Mouse (Mus musculus) forebrain, embryonic 11.5 days (tissue): ENCODE data around the gene Smad6. TPM values are rescaled to one million over a fixed set of nuclear protein-coding genes. Genes with fewer than 3 reads are reported as not detected.

ENCODE experiments used
- ATAC-seq: fragments of 200-750 bp; cut with Nextera tagmentation; replicated peaks from 2 replicates; pipeline ENCODE4 v1.8.0; 2017; ENCODE audit warnings: moderate TSS enrichment; ENCODE audit not compliant: low FRiP score
- DNase-seq: peaks from one replicate; pipeline ENCODE4 v3.0.0-alpha.2; 2017; ENCODE audit warnings: low spot score
- H3K27ac ChIP-seq: fragments of 300-500 bp; sonication (generic); 2 replicates; pipeline ENCODE4 v1.5.1; 2014; ENCODE audit warnings: low read depth, low read length
- H3K27me3 ChIP-seq: fragments of 300-500 bp; sonication (generic); 2 replicates; pipeline ENCODE4 v1.6.1; 2014; ENCODE audit warnings: mild to moderate bottlenecking, low read length, mixed read lengths; ENCODE audit not compliant: control insufficient read depth, insufficient read depth
- H3K36me3 ChIP-seq: fragments of 300-500 bp; sonication (generic); 2 replicates; pipeline ENCODE4 v1.6.1; 2014; ENCODE audit warnings: mild to moderate bottlenecking, low read length, moderate library complexity, mixed read lengths; ENCODE audit not compliant: control insufficient read depth, insufficient read depth
- H3K4me1 ChIP-seq: fragments of 300-500 bp; sonication (generic); replicated peaks from 2 replicates; pipeline ENCODE4 v1.6.1; 2014; ENCODE audit warnings: low read length, mixed read lengths; ENCODE audit not compliant: control insufficient read depth, insufficient read depth
- H3K4me2 ChIP-seq: fragments of 300-500 bp; sonication (generic); 2 replicates; pipeline ENCODE4 v1.6.1; 2014; ENCODE audit warnings: low read depth, mild to moderate bottlenecking, low read length, moderate library complexity, mixed read lengths; ENCODE audit not compliant: severe bottlenecking
- H3K4me3 ChIP-seq: fragments of 300-500 bp; sonication (generic); 2 replicates; pipeline ENCODE4 v1.5.1; 2014; ENCODE audit warnings: low read depth, low read length
- H3K9ac ChIP-seq: fragments of 300-500 bp; sonication (generic); 2 replicates; pipeline ENCODE4 v1.6.1; 2014; ENCODE audit warnings: low read length
- H3K9me3 ChIP-seq: fragments of 300-500 bp; sonication (generic); 2 replicates; pipeline ENCODE4 v1.6.1; 2016; ENCODE audit warnings: low read length, mixed read lengths; ENCODE audit not compliant: control insufficient read depth
- WGBS: fragments of 180-500 bp; shearing (Covaris S2); extraction: QIAGEN DNeasy Blood & Tissue Kit; methylation state at CpG from one replicate; pipeline ENCODE4 v1.1.7; 2014; 5-methylcytosine and 5-hydroxymethylcytosine counted together
- polyA plus RNA-seq: library from polyadenylated mRNA; unstranded; fragments of >200 nt; fragmentation: Nextera tagmentation; extraction: Ambion mirVana; gene quantifications from 2 replicates; pipeline ENCODE4 v1.2.1, GENCODE M21; 2014

Smad6 gene
- polyA plus RNA-seq, 1 experiment from 2014 or later, result 6.5 TPM

DNA sequence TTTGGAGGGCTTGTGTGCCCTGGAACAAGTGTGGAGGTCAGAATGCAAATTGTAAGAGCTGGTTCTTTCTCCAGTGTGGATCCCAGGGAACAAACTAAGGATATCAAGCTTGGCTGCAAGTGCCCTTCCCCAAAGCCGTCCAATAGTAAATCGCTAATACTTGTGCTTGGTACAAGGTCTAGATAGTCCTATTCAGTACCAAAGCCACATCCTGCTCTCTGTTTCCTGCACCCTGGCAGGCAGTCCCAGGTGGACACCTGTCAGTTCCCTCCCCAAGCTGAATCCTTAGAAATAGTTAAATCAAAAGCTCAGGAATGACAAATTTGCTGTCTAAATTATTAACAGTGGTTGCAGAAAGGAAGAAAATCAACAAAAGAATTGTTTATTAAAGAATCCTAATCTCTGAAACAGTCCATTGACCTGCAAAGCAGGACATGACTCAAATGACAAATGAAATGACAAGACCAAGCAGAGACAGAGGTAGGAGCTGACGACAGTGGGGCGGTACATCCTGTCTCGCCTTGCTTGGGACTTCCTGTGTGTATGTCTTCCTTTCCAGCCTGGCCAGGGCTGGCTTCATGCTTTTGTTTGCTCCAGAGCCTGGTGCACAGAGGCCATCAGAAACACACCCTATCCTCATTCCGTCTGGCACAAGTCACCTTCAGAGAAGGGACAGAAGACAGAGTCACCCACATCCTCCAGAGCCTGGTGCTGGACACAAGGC is 8.2 kb upstream of the Smad6 start:
- 76% methylated on average over 6 of the region's 6 CpGs for WGBS

DNA sequence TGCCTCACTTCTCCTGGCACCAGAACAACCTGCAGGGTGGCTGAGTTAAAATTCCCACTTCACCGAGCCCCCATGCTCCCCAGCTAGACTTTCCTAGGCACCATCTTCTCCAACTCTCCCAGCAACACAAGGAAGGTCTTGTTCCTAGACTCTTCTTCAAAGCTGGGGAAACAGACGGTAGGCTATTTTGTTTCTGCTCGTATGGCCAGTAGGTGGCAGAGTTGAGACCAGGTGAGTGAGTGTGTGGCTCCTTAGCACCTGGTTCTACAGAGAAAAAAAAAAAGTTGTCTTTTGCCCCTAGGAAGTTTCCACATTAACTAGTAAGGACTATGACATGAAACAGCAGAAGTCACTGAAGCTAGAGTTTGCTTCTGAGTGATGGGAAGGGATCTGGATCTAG is 3.7 kb upstream of the Smad6 start:
- Histone ChIP-seq H3K9ac (no peak overlapping the region), H3K36me3 (no peaks in the 10 kb centered on the region), H3K4me1 (peaks cover 15% of the 10 kb centered on the region; the same call in 1 of the 2 replicates), H3K27me3 (no peaks in the 10 kb centered on the region; the same call in 1 of the 2 replicates), H3K4me3 (no peak overlapping the region), H3K4me2 (no peak overlapping the region), H3K9me3 (no peaks in the 10 kb centered on the region), H3K27ac (no peak overlapping the region)
- ATAC-seq, result no peak
- DNase-seq, result no peak
- WGBS, result 2% methylated on average over 3 of the region's 3 CpGs

More for the DNA sequence above, 8.2 kb upstream of the Smad6 start:
- no peak for ATAC-seq
- DNase-seq, result no peak
- Histone ChIP-seq H3K4me1 (0 out of 2 replicates have a peak, but pooled peaks cover 1% of the 10 kb centered on the region), H3K9me3 (no peaks in the 10 kb centered on the region), H3K4me3 (no peak overlapping the region), H3K27ac (no peak overlapping the region), H3K27me3 (no peaks in the 10 kb centered on the region), H3K9ac (no peak overlapping the region), H3K4me2 (no peak overlapping the region), H3K36me3 (no peaks in the 10 kb centered on the region)

DNA sequence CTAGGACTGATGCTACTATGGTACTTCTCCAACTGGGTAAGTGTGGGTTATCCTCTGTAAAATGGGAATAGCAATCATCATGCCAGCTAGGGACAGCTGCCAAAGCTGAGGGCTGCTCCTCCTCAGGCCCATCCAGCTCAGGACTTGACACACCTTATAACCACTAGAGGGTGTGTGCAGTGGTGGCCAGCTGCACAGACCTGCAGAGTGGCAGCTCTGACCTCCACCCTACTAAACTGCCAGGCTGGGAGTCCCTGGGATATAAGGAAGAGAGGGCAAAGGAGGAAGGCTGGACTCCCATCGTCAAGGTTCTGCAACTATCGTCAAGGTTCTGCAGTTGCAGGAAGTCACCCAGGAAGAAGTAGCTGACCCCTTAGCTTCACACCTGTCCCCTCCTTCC is 3.1 kb upstream of the Smad6 start:
- ATAC-seq (no peak), DNase-seq (no peak)
- H3K27me3 ChIP-seq, result no peaks in the 10 kb centered on the region; the same call in 1 of the 2 replicates
- WGBS, result 37% methylated on average over 2 of the region's 2 CpGs
- peaks cover 15% of the 10 kb centered on the region; the same call in 1 of the 2 replicates for H3K4me1 ChIP-seq
- no peaks in the 10 kb centered on the region for H3K36me3 ChIP-seq
- no peak overlapping the region for H3K4me3 ChIP-seq
- H3K4me2 ChIP-seq, result no peak overlapping the region
- no peak overlapping the region for H3K27ac ChIP-seq
- H3K9ac ChIP-seq, result no peak overlapping the region
- no peaks in the 10 kb centered on the region for H3K9me3 ChIP-seq

DNA sequence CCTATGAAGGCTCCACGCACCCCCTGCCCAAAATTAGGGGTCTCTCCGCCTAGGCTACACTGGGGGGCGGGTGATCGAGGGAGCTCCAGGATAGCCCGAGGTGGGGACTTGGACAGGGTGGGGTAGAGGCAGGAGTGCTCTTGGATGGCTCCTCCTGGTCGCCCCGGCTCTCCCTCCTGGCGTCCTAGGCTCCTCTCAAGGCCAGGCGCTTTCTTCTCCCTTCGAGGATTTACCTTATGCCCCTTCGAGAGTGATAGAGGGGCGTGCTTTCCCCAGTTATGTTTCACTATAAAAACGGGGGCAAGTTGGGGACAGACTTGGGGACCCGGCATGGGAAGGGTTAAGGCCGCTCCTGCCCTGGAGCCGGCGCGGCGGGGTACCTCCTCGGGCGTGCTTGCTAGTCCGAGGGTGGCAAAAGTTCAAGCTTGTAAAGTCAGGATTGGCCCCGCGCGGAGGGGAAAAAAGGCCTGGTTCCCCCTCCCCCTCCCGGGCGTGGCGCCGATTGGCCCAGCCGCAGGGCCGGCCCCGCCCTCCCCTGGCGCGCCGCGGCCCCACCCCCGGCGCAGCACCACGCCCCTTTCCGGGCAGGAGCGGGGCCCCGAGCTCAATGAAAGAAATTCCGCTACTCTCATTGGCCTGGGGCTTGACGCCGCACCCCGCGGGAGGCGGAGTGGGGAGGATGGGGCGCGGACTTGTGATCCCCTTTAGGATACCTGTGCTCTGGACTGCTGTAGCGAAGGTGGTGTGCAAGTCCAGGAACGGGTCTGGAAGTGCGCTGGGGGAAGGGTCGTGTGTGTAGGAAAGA is 905 bp upstream of the Smad6 start:
- under 1% methylated on average over 53 of the region's 54 CpGs for WGBS
- Histone ChIP-seq H3K36me3 (no peaks in the 10 kb centered on the region), H3K27me3 (peaks cover 6% of the 10 kb centered on the region), H3K4me2 (peak overlapping the region; percentile 94), H3K9ac (peak overlapping the region; percentile 58), H3K27ac (peak overlapping the region; percentile 93), H3K4me1 (peaks cover 30% of the 10 kb centered on the region), H3K4me3 (peak overlapping the region; percentile 60), H3K9me3 (no peaks in the 10 kb centered on the region)
- DNase-seq, result peak; percentile 99
- ATAC-seq, result peak; percentile 70

DNA sequence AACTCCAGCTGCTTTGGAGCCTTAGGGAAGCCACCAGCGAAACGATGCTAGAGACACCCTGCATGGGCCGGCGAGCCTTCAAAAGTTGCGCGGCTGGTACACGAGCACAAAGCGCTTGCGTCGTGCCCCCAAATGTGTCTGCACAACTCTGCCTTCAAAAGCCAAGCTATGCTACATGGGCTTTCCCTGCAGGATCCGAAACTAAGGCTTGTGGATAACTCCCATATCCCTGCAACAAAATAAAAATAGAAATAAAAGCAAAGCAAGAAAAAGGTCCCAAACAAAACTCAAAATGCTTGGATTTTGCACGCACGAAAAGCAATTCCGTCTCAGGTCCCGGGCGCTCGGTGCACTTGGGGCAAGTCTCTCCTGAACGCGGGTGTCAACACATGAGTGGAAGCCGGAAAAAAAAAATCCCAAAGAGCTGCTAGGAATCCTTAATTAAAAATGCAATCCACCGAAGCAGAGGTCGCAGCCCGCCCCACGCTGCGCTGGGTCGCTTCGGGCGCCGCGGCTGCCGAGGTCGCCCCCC is 474 bp downstream of the Smad6 start:
- DNase-seq, result no peak
- H3K27me3 ChIP-seq, result peaks cover 9% of the 10 kb centered on the region

DNA sequence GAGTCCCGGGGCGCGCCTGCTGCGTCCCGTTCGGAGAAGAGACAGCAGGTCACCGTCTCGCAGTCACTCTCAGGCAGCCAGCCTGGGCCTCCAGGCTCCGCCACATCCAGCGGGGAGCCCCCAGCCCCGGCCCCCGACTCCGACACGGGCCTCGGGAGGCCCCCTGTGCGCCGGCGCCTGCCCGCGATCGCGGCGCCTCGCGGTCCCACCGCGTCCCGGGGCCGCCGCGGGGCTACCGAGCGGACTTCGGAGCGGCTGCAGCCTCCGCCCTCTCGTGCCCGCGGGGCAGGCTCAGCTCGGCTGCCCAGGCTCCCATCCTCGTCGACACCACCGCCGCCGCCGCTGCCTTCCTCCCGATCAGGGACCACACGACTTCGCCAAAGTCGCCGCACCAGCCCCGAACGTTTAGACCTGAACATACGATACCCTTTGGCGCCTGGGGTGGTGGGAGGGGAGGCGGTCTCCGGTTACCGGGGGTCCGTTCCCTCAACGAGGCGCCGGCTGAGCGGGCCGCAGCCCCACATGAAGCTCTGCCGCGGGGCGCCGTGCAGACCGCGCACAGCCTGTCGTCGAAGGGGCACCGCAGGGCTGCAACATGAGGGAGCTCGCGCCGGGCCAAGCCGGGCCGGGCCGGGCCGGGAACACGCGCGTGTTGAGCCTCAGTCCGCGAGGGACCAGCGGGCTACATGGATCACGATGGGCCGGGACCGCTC is 1.1 kb downstream of the Smad6 start:
- DNase-seq (peak; percentile 81), ATAC-seq (no peak)
- H3K4me2 ChIP-seq, result peak overlapping the region; percentile 94
- H3K9ac ChIP-seq, result peak overlapping the region; percentile 93
- H3K27ac ChIP-seq, result peak overlapping the region; percentile 93
- H3K4me1 ChIP-seq, result peaks cover 41% of the 10 kb centered on the region
- H3K4me3 ChIP-seq, result peak overlapping the region; percentile 60
- no peaks in the 10 kb centered on the region for H3K36me3 ChIP-seq
- H3K9me3 ChIP-seq, result no peaks in the 10 kb centered on the region
- H3K27me3 ChIP-seq, result peaks cover 9% of the 10 kb centered on the region
- WGBS, result under 1% methylated on average over 85 of the region's 89 CpGs

More for the DNA sequence above, 474 bp downstream of the Smad6 start:
- Histone ChIP-seq H3K9me3 (no peaks in the 10 kb centered on the region), H3K27ac (peak overlapping the region; percentile 93), H3K9ac (peak overlapping the region; percentile 93), H3K4me1 (peaks cover 41% of the 10 kb centered on the region), H3K4me2 (peak overlapping the region; percentile 94), H3K36me3 (no peaks in the 10 kb centered on the region), H3K4me3 (peak overlapping the region; percentile 60)
- WGBS, result under 1% methylated on average over 31 of the region's 32 CpGs
- no peak for ATAC-seq

DNA sequence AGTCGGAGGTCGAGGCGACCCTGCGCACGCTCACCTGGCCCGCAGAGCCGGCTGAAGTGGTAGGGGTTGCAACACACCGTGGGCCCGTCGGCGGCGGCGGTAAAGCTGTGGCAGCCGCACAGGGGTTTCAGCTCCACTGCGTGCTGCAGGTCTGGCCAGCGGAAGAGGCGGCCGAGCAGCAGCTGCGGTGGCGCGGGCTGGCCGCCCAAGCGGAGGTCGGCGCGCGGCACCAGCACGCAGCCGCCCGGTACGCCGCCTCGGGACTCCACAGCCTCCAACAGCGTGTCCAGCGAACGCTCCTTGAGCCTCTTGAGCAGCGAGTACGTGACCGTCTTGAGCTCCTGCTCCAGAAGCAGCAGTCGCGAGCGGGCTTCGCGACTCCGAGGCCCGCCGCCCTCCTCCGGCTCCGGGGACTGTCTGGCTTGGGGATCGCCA is 1.7 kb downstream of the Smad6 start:
- Histone ChIP-seq H3K4me3 (peak overlapping the region; percentile 60), H3K27me3 (peaks cover 9% of the 10 kb centered on the region), H3K9me3 (no peaks in the 10 kb centered on the region), H3K9ac (peak overlapping the region; percentile 93), H3K4me2 (peak overlapping the region; percentile 94), H3K36me3 (no peaks in the 10 kb centered on the region), H3K27ac (peak overlapping the region; percentile 93; the same call in 1 of the 2 replicates), H3K4me1 (peaks cover 41% of the 10 kb centered on the region)
- under 1% methylated on average over 50 of the region's 50 CpGs for WGBS
- ATAC-seq (no peak), DNase-seq (no peak)
